Mouse (Mus musculus) cerebellum, adult 2 months (tissue): ENCODE results near the gene Adcy9.

Experiments
- CTCF ChIP-seq: fragments of 200-500 bp; IDR thresholded peaks from 2 replicates; pipeline ENCODE4 v1.5.1; 2011; ENCODE audit warnings: low read depth, mild to moderate bottlenecking, control low read depth, low read length, moderate library complexity, borderline replicate concordance; ENCODE audit not compliant: insufficient read depth
- POLR2A ChIP-seq: fragments of 200-500 bp; IDR thresholded peaks from 2 replicates; pipeline ENCODE4 v1.6.1; 2011; ENCODE audit warnings: low read length, control low read depth, borderline replicate concordance; ENCODE audit not compliant: insufficient read depth

GRCm38 (mm10) chr16:4417455-4417854, 2.8 kb downstream of the Adcy9 start:
- TF ChIP-seq CTCF: no peak
- TF ChIP-seq POLR2A: no peak
